Mouse (Mus musculus) neural tube, embryonic 11.5 days (tissue): ENCODE results near the gene Cc2d1a. TPM values are rescaled to one million over a fixed set of nuclear protein-coding genes. Genes with fewer than 3 reads are reported as not detected.

ENCODE experiments used
- ATAC-seq: fragments of 200-750 bp; cut with Nextera tagmentation; 2 replicates; pipeline ENCODE4 v1.8.0; 2017; ENCODE audit warnings: moderate number of reproducible peaks, mild to moderate bottlenecking, moderate TSS enrichment, moderate library complexity; ENCODE audit not compliant: insufficient read depth, low FRiP score, low TSS enrichment
- DNase-seq: peaks from one replicate; pipeline ENCODE4 v3.0.0-alpha.2; 2015; ENCODE audit warnings: low spot score
- H3K27ac ChIP-seq: fragments of 300-500 bp; sonication (generic); 2 replicates; pipeline ENCODE4 v1.5.1; 2014; ENCODE audit warnings: low read depth, mild to moderate bottlenecking, low read length
- H3K27me3 ChIP-seq: fragments of 300-500 bp; sonication (generic); 2 replicates; pipeline ENCODE4 v1.6.1; 2014; ENCODE audit warnings: mild to moderate bottlenecking, low read length, mixed read lengths; ENCODE audit not compliant: control insufficient read depth, insufficient read depth
- H3K36me3 ChIP-seq: fragments of 300-500 bp; sonication (generic); 2 replicates; pipeline ENCODE4 v1.6.1; 2014; ENCODE audit warnings: mild to moderate bottlenecking, low read length, moderate library complexity, mixed read lengths; ENCODE audit not compliant: control insufficient read depth, insufficient read depth
- H3K4me1 ChIP-seq: fragments of 300-500 bp; sonication (generic); 2 replicates; pipeline ENCODE4 v1.6.1; 2014; ENCODE audit warnings: low read length, mixed read lengths; ENCODE audit not compliant: control insufficient read depth, insufficient read depth
- H3K4me2 ChIP-seq: fragments of 300-500 bp; sonication (generic); 2 replicates; pipeline ENCODE4 v1.6.1; 2014; ENCODE audit warnings: low read depth, mild to moderate bottlenecking, moderate library complexity
- H3K4me3 ChIP-seq: fragments of 300-500 bp; sonication (generic); 2 replicates; pipeline ENCODE4 v1.5.1; 2014; ENCODE audit warnings: low read depth, low read length
- H3K9ac ChIP-seq: fragments of 300-500 bp; sonication (generic); 2 replicates; pipeline ENCODE4 v1.6.1; 2014; ENCODE audit warnings: mild to moderate bottlenecking, low read length
- H3K9me3 ChIP-seq: fragments of 300-500 bp; sonication (generic); 2 replicates; pipeline ENCODE4 v1.6.1; 2016; ENCODE audit warnings: low read length; ENCODE audit not compliant: control insufficient read depth
- WGBS: fragments of 180-500 bp; shearing (Covaris S2); extraction: QIAGEN DNeasy Blood & Tissue Kit; methylation state at CpG from one replicate; pipeline ENCODE4 v1.1.7; 2014; 5-methylcytosine and 5-hydroxymethylcytosine counted together
- polyA plus RNA-seq: library from polyadenylated mRNA; unstranded; fragments of >200 nt; fragmentation: Nextera tagmentation; extraction: Ambion mirVana; gene quantifications from 2 replicates; pipeline ENCODE4 v1.2.1, GENCODE M21; 2014

Cc2d1a gene
- polyA plus RNA-seq, 1 experiment from 2014 or later, result 11.2 TPM

GRCm38 (mm10) chr8:84180530-84181190 lies 32.9 kb upstream of the Cc2d1a start:
- Histone ChIP-seq H3K4me2 (peak overlapping the region; percentile 55), H3K9me3 (no peaks in the 10 kb centered on the region), H3K9ac (peak overlapping the region; percentile 63), H3K27ac (peak overlapping the region; percentile 89), H3K4me3 (peak overlapping the region; percentile 20), H3K27me3 (no peaks in the 10 kb centered on the region), H3K36me3 (peaks cover 4% of the 10 kb centered on the region; the same call in 1 of the 2 replicates), H3K4me1 (peaks cover 40% of the 10 kb centered on the region)
- peak; percentile 78 for ATAC-seq
- under 1% methylated on average over 16 of the region's 16 CpGs for WGBS
- peak; percentile 88 for DNase-seq

- Histone ChIP-seq H3K27ac (peak overlapping the region; percentile 89), H3K36me3 (peaks cover 4% of the 10 kb centered on the region; the same call in 1 of the 2 replicates), H3K27me3 (no peaks in the 10 kb centered on the region), H3K4me1 (peaks cover 40% of the 10 kb centered on the region), H3K9me3 (no peaks in the 10 kb centered on the region), H3K9ac (peak overlapping the region; percentile 63), H3K4me3 (peak overlapping the region; percentile 20), H3K4me2 (peak overlapping the region; percentile 55)
- peak; percentile 15 for DNase-seq
- no peak for ATAC-seq
- WGBS, result 7% methylated on average over 4 of the region's 4 CpGs
Measured at GRCm38 (mm10) chr8:84179946-84180345, 32.2 kb upstream of the Cc2d1a start.

GRCm38 (mm10) chr8:84178592-84178991 lies 30.9 kb upstream of the Cc2d1a start:
- Histone ChIP-seq H3K4me2 (no peak overlapping the region), H3K27me3 (no peaks in the 10 kb centered on the region), H3K4me1 (peaks cover 40% of the 10 kb centered on the region), H3K4me3 (no peak overlapping the region), H3K9ac (no peak overlapping the region), H3K36me3 (peaks cover 9% of the 10 kb centered on the region), H3K9me3 (no peaks in the 10 kb centered on the region), H3K27ac (no peak overlapping the region)
- DNase-seq (no peak), ATAC-seq (no peak)
- WGBS, result 79% methylated on average over 8 of the region's 8 CpGs

GRCm38 (mm10) chr8:84177405-84177804 lies 29.7 kb upstream of the Cc2d1a start:
- no peak for DNase-seq
- no peak overlapping the region for H3K4me3 ChIP-seq
- H3K9ac ChIP-seq, result no peak overlapping the region
- no peaks in the 10 kb centered on the region for H3K27me3 ChIP-seq
- WGBS, result 91% methylated on average over 3 of the region's 3 CpGs
- H3K4me2 ChIP-seq, result no peak overlapping the region
- peaks cover 17% of the 10 kb centered on the region for H3K36me3 ChIP-seq
- no peak for ATAC-seq
- no peaks in the 10 kb centered on the region for H3K9me3 ChIP-seq
- H3K4me1 ChIP-seq, result peaks cover 34% of the 10 kb centered on the region
- no peak overlapping the region for H3K27ac ChIP-seq

- H3K4me2 ChIP-seq, result no peak overlapping the region
- H3K27me3 ChIP-seq, result no peaks in the 10 kb centered on the region
- H3K4me1 ChIP-seq, result peaks cover 28% of the 10 kb centered on the region
- ATAC-seq (no peak), DNase-seq (no peak)
- no peak overlapping the region for H3K4me3 ChIP-seq
- H3K9me3 ChIP-seq, result no peaks in the 10 kb centered on the region
- 41% methylated on average over 3 of the region's 3 CpGs for WGBS
- no peak overlapping the region for H3K27ac ChIP-seq
- H3K36me3 ChIP-seq, result peaks cover 21% of the 10 kb centered on the region
- H3K9ac ChIP-seq, result no peak overlapping the region
Measured at GRCm38 (mm10) chr8:84176560-84176959, 28.8 kb upstream of the Cc2d1a start.

- DNase-seq (no peak), ATAC-seq (no peak)
- 82% methylated on average over 6 of the region's 6 CpGs for WGBS
- no peaks in the 10 kb centered on the region for H3K9me3 ChIP-seq
- H3K9ac ChIP-seq, result no peak overlapping the region
- no peak overlapping the region for H3K4me3 ChIP-seq
- H3K36me3 ChIP-seq, result peaks cover 22% of the 10 kb centered on the region
- no peak overlapping the region for H3K27ac ChIP-seq
- no peaks in the 10 kb centered on the region for H3K27me3 ChIP-seq
- peaks cover 5% of the 10 kb centered on the region for H3K4me1 ChIP-seq
- H3K4me2 ChIP-seq, result no peak overlapping the region
Measured at GRCm38 (mm10) chr8:84173861-84174260, 26.1 kb upstream of the Cc2d1a start.

- no peak overlapping the region for H3K27ac ChIP-seq
- no peak for ATAC-seq
- DNase-seq, result no peak
- H3K9ac ChIP-seq, result no peak overlapping the region
- H3K4me1 ChIP-seq, result no peaks in the 10 kb centered on the region
- no peak overlapping the region for H3K4me3 ChIP-seq
- WGBS, result 93% methylated on average over 5 of the region's 5 CpGs
- H3K4me2 ChIP-seq, result no peak overlapping the region
- no peaks in the 10 kb centered on the region for H3K9me3 ChIP-seq
- peaks cover 18% of the 10 kb centered on the region for H3K36me3 ChIP-seq
- no peaks in the 10 kb centered on the region for H3K27me3 ChIP-seq
Measured at GRCm38 (mm10) chr8:84170096-84170495, 22.4 kb upstream of the Cc2d1a start.

- Histone ChIP-seq H3K27ac (no peak overlapping the region), H3K4me3 (no peak overlapping the region), H3K9ac (no peak overlapping the region), H3K27me3 (no peaks in the 10 kb centered on the region), H3K36me3 (peaks cover 5% of the 10 kb centered on the region), H3K4me1 (no peaks in the 10 kb centered on the region), H3K4me2 (no peak overlapping the region), H3K9me3 (no peaks in the 10 kb centered on the region)
- DNase-seq (no peak), ATAC-seq (no peak)
- WGBS, result 98% methylated on average over 2 of the region's 2 CpGs
Measured at GRCm38 (mm10) chr8:84167696-84168095, 20.0 kb upstream of the Cc2d1a start.

- Histone ChIP-seq H3K4me2 (no peak overlapping the region), H3K9ac (no peak overlapping the region), H3K27me3 (no peaks in the 10 kb centered on the region), H3K27ac (no peak overlapping the region), H3K4me3 (no peak overlapping the region), H3K9me3 (no peaks in the 10 kb centered on the region), H3K4me1 (no peaks in the 10 kb centered on the region), H3K36me3 (no peaks in the 10 kb centered on the region)
- 91% methylated on average over 4 of the region's 4 CpGs for WGBS
- DNase-seq, result no peak
- ATAC-seq, result no peak
Measured at GRCm38 (mm10) chr8:84157620-84158019, 9.9 kb upstream of the Cc2d1a start.
